Mouse (Mus musculus): ENCODE measurements around the gene Ercc6.

DNA sequence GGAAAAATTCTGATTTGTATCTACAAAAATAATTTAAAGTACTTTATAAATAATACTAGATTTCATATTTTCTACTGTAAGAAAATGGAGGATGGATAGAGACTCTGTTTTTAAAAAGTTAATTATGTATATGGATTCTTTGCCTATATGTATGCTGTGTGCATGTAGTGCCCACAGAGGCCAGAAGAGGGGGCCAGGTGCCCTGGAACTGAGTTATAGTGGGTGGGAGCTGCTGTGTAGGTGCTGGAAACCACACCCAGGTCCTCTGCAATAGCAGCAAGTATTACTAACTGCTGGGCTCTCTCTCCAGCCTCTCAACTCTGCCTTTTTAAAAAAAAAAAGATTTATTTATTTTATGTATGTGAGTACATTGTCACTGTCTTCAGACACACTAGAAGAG is 29.8 kb downstream of the Ercc6 start:
- TF ChIP-seq POLR2A (IDR thresholded peaks at IDR 0.05; ENCODE audit: control insufficient read depth, extremely low read depth, insufficient read depth, low read length, poor library complexity) = no peak
- no peak for TF ChIP-seq CTCF (IDR thresholded peaks at IDR 0.05; ENCODE audit: borderline replicate concordance, control insufficient read depth, extremely low read depth, insufficient read depth, low read length, poor library complexity)
